Mouse (Mus musculus): ENCODE measurements around the gene Sh3bgrl3. TPM values are rescaled to one million over a fixed set of nuclear protein-coding genes. Genes with fewer than 3 reads are reported as not detected.
"Not testable (repeated sequence)": the region's sequence is repeated elsewhere in the genome, so short reads cannot be mapped to it uniquely, and the experiment has no call there.

Gene Sh3bgrl3
- 10 to 100 TPM; 66.8 to 86.5 TPM for total RNA-seq (2021)
- long read RNA-seq, experiment 1, transcript Sh3bgrl3-201 (3 exons, 743 nt) = major isoform, 71 of 80 reads
- long read RNA-seq, experiment 1, partial matches to known transcripts = 4 of 80 reads
- long read RNA-seq, experiment 1, other reads (novel, unspliced or antisense) = 1 of 80 reads
- long read RNA-seq, experiment 2, transcript Sh3bgrl3-201 (3 exons, 743 nt) = major isoform, 59 of 64 reads
- long read RNA-seq, experiment 2, partial matches to known transcripts = 2 of 64 reads
- long read RNA-seq, experiment 2, other reads (novel, unspliced or antisense) = 1 of 64 reads

GRCm38 (mm10) chr4:134128221-134128982 lies at the start of gene Sh3bgrl3:
Gene Sh3bgrl3, minus strand, starts transcription at chr4:134128789.
- DNase-seq = peak; percentile 91 to 95

- peak in 1 of 2 experiments; percentile 68 for DNase-seq
Measured at GRCm38 (mm10) chr4:134172391-134172790, 43.8 kb upstream of the Sh3bgrl3 start.

- DNase-seq = no peak
Measured at GRCm38 (mm10) chr4:134166906-134167305, 38.3 kb upstream of the Sh3bgrl3 start.

- no peak for DNase-seq
Measured at GRCm38 (mm10) chr4:134165548-134166465, 37.2 kb upstream of the Sh3bgrl3 start.

GRCm38 (mm10) chr4:134165024-134165423 lies 36.4 kb upstream of the Sh3bgrl3 start:
- peak in 1 of 2 experiments; percentile 19 for DNase-seq

GRCm38 (mm10) chr4:134164591-134164990 lies 36.0 kb upstream of the Sh3bgrl3 start:
- DNase-seq = no peak

- peak; percentile 58 to 61 for DNase-seq
Measured at GRCm38 (mm10) chr4:134160071-134160470, 31.5 kb upstream of the Sh3bgrl3 start.

- no peak for DNase-seq
Measured at GRCm38 (mm10) chr4:134158774-134159173, 30.2 kb upstream of the Sh3bgrl3 start.

GRCm38 (mm10) chr4:134157558-134157957 lies 29.0 kb upstream of the Sh3bgrl3 start:
- no peak for DNase-seq

GRCm38 (mm10) chr4:134156744-134157143 lies 28.2 kb upstream of the Sh3bgrl3 start:
- peak; percentile 36 to 60 for DNase-seq

- DNase-seq = no peak
Measured at GRCm38 (mm10) chr4:134155961-134156465, 27.4 kb upstream of the Sh3bgrl3 start.

GRCm38 (mm10) chr4:134155531-134155930 lies 26.9 kb upstream of the Sh3bgrl3 start:
- DNase-seq = no peak

GRCm38 (mm10) chr4:134154354-134154753 lies 25.8 kb upstream of the Sh3bgrl3 start:
- peak; percentile 38 to 44 for DNase-seq

- no peak for DNase-seq
Measured at GRCm38 (mm10) chr4:134153656-134154055, 25.1 kb upstream of the Sh3bgrl3 start.

GRCm38 (mm10) chr4:134152112-134152511 lies 23.5 kb upstream of the Sh3bgrl3 start:
- DNase-seq = no peak

GRCm38 (mm10) chr4:134149389-134149788 lies 20.8 kb upstream of the Sh3bgrl3 start:
- no peak for DNase-seq

GRCm38 (mm10) chr4:134144297-134144696 lies 15.7 kb upstream of the Sh3bgrl3 start:
- DNase-seq = not testable (repeated sequence)

- DNase-seq = no peak
Measured at GRCm38 (mm10) chr4:134138857-134139256, 10.3 kb upstream of the Sh3bgrl3 start.

- no peak for DNase-seq
Measured at GRCm38 (mm10) chr4:134136280-134136926, 7.8 kb upstream of the Sh3bgrl3 start.

- no peak for DNase-seq
Measured at GRCm38 (mm10) chr4:134132519-134133095, 4.0 kb upstream of the Sh3bgrl3 start.

- DNase-seq = no peak
Measured at GRCm38 (mm10) chr4:134132117-134132516, 3.5 kb upstream of the Sh3bgrl3 start.

Data from adrenal gland, postnatal 36 days (tissue).